Mouse (Mus musculus): ENCODE results near the gene Dpf3.

The Dpf3 gene

DNA sequence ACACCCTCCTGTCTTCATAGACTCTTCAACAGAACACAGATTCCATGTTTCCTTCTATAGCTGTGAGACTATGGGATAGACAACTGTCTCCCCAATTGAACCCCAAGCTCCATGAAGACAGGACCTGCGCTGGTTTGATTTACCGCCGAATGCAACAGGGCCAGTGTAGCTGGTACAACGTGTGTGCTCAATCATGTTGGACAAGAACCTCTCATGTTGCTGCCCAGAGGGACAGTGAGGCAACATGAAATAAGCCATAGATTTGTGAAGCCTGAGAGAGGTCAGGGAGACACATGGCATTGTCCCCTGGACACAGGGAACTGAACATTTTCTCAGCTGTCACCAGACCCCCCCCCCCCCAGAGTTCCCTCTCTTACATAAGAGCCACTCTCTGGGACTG, 21.5 kb downstream of the Dpf3 start:
- DNase-seq: no peak

- DNase-seq: no peak
Measured at GRCm38 (mm10) chr12:83460272-83460671, 27.2 kb downstream of the Dpf3 start.

DNA sequence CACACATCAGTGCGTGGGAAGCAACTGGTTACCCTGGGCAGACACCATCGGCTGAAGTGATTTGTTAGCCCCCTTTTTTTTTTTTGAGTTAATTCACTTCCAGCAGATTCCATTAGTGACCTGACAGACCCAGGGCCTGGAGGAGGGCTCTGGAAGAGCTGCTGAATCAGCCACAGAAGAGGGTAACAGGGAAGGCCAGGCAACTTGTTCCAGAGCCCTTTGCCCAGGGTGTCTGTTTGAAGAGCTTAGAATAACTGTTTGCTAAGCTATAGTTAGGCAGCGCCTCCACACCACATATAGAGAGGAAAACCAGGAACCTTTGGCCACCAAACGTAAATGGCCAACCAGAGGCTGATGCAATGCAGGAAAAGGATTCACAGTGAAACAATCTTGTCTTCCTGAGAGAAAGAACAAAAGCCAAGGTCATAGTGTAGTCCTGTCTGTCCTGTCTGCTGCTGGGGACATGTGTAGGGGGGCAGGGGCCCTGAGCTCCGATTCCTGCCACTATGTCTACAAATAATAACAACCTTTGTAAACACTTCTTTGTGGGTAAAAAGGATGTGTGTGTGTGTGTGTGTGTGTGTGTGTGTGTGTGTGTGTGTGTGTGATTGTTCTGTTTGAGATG, 32.7 kb downstream of the Dpf3 start:
- no peak for DNase-seq

GRCm38 (mm10) chr12:83451850-83452249, 35.7 kb downstream of the Dpf3 start:
- DNase-seq: no peak

GRCm38 (mm10) chr12:83450471-83450870, 37.0 kb downstream of the Dpf3 start:
- DNase-seq: no peak

DNA sequence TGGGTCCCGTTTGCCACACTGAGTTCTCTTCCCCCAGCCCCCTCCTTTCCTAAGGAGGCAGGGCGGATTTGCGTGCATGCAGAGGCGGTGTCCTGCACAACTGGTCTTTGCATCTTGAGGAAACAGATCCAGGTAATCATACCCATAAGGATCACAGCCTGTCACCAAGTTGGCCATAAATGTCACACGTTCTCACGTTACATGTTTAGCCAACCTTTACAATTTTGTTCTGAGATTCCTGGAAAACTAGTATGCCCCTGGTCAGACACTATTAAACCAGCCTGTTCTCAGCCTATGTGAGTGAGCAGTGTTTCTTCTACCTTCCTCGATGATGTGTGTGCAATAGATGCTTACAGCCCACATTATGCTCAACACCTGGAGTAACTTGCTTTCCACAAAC, 38.3 kb downstream of the Dpf3 start:
- DNase-seq: no peak

- DNase-seq: no peak
Measured at GRCm38 (mm10) chr12:83445587-83445986, 41.9 kb downstream of the Dpf3 start.

- no peak for DNase-seq
Measured at GRCm38 (mm10) chr12:83444448-83444847, 43.1 kb downstream of the Dpf3 start.

- DNase-seq: no peak
Measured at GRCm38 (mm10) chr12:83438002-83438401, 49.5 kb downstream of the Dpf3 start.

DNA sequence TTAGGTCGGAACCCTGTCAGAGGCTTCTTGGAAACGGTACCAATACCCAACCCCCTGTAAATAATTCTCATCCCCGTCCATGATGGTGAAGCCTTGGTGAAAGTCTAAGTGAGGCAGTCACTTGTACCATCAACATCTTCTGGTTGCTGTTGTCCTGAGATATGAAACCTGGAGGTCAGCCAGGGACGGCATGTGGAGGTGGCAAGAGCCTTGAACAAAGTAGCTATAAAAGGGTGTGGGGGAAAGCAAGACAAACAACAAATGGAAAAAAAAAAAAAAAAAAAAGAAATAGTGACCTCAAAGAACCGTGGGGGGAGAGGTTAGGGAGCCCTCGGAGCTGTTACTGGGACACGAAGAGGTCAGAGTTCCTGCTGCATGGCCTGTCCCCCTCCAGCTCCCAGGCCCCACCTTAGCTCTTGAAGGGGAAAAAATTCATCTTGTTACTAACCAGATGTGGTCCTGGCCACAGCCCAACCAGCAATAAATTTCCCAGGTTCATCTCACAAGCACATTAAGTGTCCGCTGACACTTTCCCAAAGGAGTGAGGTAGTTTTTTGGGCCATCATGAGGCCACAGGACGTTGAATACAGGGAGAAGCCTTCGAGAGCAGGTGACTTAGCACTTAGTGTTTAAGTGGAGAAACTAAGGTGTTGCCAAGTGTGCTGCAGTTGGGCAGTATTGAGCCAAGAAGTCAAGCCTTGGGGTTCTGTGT, 53.4 kb downstream of the Dpf3 start:
- DNase-seq: no peak

- DNase-seq: no peak
Measured at GRCm38 (mm10) chr12:83433436-83433835, 54.1 kb downstream of the Dpf3 start.

DNA sequence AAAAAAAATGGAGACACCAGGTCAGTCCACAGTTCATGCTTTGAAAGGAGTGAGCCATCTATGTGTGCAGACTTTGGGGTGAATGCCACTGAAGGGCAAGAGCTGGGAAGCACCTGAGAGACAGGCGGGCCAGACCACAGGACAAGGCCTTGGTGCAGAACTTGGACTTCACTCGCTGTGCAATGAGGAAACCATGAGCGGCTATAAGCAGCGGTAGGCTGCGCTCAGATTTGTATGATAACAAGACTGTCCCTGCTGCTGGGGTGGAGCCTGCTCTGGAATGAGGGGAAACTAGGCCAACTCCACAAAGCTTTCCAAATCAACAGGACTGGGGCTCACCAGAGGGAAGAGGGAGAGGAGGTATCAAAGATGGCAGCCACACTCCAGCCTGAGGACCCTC, 57.3 kb downstream of the Dpf3 start:
- no peak for DNase-seq

- no peak for DNase-seq
Measured at GRCm38 (mm10) chr12:83428016-83428415, 59.5 kb downstream of the Dpf3 start.

DNA sequence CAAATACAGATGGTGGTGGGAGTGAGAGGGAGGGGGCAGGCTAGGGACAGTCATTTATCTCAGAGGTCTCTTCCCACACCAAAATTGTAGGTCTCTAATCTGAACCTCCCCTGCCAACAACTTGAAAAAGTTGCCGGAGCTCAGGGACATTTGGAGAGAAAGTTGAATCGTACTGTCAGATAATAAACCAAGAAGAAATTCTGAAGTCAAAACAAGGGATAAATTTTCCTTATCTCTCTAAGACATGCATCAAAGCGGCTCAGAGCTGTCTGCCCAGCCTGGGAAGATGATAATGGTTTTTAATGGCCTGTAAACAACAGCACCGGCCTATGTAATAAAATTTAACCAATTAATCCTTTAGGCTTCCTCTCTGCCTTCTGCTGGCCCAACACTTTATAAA, 59.9 kb downstream of the Dpf3 start:
- no peak for DNase-seq

GRCm38 (mm10) chr12:83426326-83426725, 61.2 kb downstream of the Dpf3 start:
- no peak for DNase-seq

- DNase-seq: no peak
Measured at GRCm38 (mm10) chr12:83425736-83426135, 61.8 kb downstream of the Dpf3 start.

- DNase-seq: no peak
Measured at GRCm38 (mm10) chr12:83424720-83425444, 62.6 kb downstream of the Dpf3 start.

GRCm38 (mm10) chr12:83424086-83424719, 63.3 kb downstream of the Dpf3 start:
- no peak for DNase-seq

DNA sequence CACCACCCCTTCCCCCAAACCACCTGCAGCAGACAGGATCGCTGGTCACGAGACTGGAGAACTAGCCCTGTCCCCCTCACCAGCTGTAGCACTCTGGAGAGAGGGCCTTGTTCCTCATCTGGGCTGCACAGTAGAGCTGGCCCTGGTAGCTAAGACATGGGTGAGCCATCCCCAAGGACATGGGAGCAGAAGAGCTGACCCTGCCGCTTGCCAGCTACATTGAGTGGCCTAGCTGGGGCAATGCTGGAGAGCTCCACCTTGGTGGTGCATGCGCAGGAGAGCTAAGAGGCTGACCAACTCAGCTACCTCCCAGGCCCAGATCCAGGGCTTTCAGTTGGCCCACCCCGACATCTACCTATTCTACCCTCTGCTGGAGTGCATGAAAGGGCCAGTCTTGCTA, 67.2 kb downstream of the Dpf3 start:
- no peak for DNase-seq

DNA sequence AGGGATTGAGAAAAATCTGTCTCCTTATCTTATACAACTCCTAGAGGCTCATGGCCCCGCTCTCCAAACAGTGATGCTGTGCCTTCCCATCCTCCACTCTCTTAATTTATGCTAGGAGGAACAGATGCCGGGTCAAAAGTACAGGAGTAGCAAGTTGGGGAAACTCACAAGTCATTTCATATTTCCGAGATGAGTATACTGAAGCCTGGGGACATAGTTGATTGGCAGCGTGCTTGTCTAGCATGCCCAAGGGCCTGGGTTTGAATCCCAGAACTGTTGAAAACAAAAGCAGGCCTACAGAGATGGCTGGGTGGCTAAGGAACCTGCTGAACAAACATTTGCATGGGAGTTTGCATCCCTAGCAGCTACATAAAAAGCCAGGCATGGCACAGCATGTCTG, 72.3 kb downstream of the Dpf3 start:
- no peak for DNase-seq

DNA sequence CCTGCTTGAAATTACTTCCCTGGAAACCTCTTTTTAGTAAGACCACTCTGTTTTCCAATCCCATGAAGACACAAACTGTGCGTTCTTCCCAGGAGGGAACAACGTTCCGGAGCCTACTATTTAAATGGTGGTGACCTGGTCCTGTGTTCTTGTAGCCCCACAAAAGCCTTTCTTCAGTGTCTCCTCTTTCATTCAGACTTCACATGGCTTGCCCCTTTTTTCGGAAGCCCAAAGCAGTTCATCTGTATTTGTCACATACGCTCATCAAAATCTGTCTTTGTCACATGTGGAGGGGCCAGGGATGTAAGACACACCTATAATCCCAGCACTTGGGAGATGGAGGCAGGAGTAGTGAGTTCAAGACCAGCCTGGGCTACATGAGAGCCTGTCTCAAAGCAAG, 73.8 kb downstream of the Dpf3 start:
- no peak for DNase-seq

- no peak for DNase-seq
Measured at GRCm38 (mm10) chr12:83411721-83412521, 75.6 kb downstream of the Dpf3 start.

- no peak for DNase-seq
Measured at GRCm38 (mm10) chr12:83411032-83411431, 76.5 kb downstream of the Dpf3 start.
